Mouse (Mus musculus) retina, postnatal 1 day (tissue): Measurements from ENCODE around the gene Mnx1.
A peak's percentile ranks its signal among the peaks of the same experiment; 100 is the strongest.

Experiments used
- DNase-seq: peaks from one replicate; pipeline ENCODE4 v3.0.0-alpha.2; 2012

Mnx1 gene

DNA sequence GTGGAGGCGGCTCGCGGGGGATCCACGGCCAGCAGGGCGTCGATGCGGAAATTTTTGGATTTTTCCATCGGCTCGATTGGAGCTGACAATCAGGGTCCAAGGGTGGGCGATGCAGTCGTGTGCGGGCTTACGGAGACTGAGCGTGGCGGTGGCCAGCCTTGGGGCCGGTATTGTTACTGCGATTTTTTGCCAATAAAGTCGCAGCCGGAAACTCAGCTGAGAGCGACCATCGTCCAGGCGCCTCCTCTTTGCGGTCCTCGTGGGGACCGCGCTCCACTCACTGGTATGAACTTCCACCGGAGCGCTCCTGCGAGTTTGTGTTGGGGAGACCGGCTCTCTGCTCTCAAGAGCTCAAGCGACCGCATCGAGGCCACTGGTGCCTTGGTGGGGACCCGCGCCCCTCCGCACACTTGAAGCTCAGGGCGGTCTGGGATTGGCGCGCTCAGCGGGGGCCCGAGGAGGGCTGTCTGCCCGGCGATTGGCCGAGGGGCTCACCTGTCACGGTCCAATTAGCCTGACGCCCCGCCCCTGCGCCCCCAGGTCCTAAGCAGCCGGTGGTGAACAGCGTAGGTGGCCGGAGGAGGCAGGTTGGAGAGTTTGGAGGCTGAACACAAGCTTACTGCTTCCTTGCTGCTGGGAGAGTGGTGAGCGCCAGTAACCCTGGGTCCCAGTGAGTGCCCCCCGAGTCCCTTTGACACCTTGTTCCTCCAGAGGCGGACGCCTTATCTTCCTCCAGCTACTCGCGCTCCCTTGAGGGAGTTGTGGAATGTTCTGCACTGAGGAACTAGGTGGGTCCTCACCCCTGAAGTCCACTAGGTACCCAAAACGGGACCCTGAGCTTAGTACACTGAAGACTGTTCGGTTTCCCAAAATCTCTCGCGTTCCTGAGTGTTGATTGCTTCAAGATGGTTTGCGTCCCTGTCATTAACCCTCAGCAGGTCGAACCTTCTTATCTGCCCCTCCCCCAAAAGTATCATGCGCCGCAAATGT is at the start of gene Mnx1:
Gene Mnx1 (minus strand): TSS at position 263 of the 990 bp plus-strand sequence.
- peak; percentile 59 for DNase-seq

DNA sequence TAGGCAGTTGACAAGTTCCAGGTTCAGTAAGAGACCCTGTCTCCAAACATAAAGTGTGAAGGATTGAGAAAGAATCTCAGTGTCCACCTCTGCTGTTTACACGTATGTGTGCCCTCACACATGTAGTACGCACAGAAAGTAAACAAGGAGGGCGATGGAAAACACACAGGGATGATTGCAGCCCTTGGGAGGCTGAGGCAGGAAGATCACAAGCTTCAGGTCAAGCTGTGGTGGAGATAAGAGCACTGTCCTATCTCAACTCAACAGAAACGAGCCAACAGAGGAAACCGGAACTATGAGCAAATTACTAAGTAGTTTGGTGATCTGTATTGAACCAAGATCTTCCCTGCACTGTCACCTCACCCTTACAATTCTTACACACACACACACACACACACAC is 38.2 kb upstream of the Mnx1 start:
- DNase-seq: no peak

DNA sequence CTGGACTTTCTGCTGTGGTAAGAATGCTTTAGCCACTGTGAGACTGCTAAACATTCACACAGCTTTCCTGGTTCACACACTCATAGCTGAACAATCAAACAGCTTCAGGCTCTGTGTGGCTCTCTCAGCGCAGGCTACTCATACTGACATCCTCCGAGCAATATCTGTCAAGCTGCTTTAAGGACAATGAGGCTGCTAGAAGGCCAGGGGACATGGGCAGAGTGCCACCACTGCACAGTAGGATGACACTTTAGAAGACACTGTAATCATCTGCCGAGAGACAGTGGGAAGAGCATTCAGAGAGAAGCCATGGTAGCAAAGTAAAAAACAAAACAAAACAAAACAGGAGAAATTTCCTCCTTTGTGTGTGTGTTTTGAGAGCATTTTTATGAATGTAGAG is 37.6 kb upstream of the Mnx1 start:
- DNase-seq: peak; percentile 7

DNA sequence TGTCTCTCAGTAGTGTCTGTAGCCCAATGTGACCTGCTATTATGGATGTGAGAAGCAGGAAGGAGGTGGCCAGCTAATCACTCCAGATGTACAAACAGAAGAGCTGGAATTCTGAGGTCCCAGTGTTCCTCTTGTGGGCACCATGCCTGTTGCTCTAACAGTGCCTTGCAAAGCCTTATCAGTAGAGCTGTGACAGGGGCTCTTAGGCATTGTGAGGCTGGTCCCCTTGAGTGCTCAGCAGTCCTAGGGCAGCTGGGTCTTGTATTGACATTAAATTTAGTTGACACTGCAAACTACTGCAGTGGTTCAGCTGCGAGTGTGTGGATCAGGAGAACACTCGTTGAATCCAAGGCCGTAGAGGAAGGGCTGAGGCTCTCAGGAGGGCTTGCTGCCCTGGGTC is 28.7 kb upstream of the Mnx1 start:
- DNase-seq: no peak

DNA sequence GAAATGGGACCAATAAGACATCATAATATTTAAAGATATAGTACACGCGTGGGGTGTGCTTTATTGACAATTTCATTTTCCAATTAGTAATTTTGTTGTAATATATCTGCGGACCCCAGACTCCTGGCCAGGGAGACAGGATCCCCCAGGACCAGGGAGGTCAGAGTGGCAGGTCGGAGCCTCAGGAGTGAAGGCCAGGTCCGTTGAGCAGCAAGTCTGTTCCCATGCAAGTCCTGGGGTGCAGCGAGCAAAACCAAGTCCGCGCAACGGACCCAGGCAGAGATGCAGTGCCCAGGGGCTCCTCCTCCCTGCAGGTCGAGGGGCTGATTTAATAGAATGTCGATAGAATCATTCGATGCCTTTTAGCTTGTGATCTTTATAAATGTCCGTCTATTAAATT is 9.1 kb upstream of the Mnx1 start:
- DNase-seq: no peak

DNA sequence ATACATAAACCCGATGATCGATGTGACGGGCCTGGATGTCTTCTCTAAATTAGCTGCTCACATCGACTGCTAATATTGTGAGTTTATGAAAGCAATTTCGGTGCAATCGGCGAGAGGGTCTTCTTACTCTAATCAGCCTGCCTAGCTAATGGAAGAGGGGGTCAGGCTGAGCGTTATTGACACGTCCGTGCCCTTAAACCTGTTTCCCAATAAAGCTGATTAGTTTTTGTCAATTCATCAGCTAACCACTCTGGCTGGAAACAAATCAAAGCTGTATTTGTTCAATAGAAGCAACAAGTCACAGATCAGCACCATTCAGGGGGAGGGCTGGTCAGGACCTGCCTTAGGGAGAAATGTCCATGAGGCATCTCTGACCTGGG is 7.7 kb upstream of the Mnx1 start:
- DNase-seq: no peak

DNA sequence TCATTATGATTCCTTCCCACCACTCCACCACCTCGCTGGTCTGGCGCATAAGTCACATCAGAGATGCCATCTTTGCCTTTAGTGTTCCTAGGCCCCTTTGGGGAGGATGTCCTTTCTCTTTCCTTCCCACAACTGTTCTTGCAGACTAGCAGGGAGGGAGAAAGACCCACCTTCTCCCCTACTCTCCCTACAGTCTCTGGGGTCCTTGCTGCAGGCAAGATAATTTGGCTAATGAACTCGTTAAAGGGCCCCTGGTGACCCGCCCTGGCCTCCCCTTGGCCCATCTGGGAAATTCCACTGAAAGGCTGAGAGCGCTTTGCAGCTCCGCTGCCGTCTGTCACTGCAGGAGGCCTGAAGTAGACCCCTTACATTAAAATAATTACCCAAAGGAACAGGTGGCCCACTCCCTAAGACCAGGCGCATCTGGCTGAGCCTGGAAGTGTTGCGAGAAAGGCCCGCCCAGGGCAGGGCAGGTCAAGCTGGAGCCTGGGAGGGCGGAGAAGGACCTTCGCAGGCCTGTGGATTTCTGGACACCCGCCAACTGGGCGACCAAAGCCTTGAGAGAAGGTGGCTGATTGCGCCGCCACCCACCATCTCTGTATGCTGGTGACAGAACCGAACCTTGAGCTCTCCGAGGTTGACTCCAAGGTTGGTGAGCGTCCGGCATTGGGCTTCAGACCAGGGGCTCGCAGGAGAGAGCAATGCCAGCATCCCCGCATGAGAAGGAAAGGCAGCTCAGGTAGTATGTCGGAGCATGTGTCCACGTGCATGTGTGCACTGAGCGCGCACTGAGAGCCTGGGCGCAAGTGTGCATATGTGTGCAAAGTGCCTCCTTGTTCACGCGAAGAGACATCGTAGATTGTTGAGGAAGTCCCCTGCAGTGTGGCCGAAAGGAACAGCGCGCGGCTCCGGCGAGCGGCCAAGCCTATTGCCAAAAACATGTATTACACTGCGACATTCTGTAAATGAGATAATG is 7.0 kb upstream of the Mnx1 start:
- DNase-seq: peak; percentile 54

DNA sequence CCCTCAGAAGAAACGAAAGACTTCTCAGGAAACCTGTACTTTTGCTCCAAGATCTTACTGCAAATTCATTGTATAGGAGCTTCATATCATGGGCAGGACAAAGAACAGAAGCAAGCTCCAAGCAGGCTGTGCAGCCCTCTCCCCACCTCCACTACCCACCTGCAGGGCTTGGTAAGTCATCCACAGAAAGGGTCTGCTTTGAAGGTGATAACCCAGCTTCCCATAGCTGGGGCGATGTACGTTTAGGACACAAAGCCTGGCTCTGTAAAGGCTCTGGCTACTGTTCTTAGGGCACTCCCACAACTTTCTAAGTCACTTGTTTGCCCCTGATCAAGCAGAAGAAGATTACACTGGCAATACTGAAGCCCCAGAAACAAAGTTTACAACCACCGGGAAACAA is 5.5 kb upstream of the Mnx1 start:
- DNase-seq: no peak

DNA sequence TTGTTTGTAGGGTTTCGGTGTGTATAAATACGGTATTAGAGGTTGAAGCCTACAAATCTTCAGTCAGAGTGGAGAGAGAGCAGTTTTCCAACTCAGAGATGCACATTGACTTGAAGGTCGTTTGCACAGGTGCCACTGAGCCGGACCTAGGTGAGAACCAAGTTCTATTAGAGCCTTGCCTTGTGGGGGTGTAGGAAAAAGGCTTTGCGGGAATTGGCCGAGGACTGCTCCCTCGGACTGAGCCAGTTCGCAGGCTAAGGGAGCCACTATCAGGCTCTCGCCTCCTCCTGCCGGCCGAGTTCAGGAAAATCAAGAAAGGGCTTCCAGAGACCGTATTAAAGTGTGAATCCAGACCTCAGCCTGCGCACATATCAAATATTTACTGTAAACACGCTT is 926 bp upstream of the Mnx1 start:
- DNase-seq: peak; percentile 69

DNA sequence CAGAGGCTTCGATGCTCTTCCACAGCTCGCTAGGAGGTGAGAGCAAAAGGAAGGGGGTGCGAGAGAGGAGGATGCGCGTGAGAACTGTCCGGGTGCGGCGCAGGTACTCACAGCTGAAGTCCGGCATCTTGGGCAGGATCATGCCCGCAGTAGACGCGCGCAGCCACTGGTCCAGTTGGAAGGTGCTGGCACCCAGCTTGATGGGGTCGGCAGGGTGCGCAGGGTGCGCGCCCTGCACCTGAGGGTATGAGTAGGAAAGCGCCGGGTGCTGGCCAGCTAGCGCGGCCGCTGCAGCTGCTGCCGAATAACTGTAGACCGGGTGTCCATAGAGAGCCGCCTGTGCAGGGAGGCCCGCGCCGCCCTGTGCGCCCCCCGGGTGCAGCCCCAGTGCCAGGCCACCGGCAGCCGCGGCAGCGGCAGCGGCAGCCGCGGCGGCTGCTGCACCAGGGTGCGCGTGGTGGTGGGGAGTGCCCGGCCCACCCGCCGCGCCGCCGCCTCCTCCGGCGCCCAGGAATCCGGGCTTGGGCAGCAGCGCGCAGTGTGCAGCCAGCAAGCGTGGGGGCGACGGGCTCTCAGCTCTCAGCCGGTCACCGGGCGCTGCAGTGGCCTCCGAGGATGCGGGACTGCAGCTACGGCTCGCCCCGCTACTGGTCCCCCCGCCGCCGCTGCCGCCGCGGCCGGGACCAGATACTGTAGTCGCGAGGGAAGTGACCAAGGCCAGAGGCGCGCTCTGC is 629 bp downstream of the Mnx1 start:
- DNase-seq: no peak

DNA sequence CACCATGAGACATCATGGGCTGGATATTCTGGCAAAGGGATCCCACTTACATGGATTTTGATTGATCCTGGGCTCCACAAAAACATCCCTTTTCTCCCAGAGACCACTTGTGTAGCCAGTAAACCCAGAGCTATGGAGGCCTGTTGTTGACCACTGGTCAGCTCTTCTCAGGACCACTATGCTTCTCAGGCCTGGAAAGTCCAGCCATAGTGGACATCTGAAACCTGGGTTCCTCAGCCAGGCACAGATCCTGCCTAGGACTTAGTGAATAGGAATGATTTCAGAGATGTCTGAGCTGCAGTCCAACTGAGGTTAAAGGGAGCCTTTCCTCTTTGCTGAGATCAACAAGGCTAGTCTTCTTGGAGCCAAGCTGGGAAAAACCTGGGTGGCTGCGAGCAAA is 2.2 kb downstream of the Mnx1 start:
- no peak for DNase-seq

DNA sequence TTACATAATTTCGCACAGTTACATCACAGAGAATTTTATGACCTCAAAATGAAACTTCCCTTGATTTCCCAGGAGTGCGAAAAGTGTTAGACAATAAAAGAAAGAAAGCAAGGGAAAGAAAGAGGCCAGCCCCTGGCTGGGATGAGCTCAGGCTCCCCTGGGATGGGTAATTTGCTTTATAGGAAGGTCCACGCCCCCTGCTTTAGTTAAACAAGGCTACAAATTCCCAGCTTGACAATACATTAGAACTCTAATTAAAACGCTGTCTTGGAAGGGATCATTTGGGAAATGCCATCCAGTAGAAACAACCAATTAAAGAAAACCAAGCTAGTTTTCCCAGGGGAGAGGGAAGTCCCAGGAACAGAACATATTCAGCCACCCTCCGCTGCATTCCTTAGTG is 2.7 kb downstream of the Mnx1 start:
- DNase-seq: no peak

DNA sequence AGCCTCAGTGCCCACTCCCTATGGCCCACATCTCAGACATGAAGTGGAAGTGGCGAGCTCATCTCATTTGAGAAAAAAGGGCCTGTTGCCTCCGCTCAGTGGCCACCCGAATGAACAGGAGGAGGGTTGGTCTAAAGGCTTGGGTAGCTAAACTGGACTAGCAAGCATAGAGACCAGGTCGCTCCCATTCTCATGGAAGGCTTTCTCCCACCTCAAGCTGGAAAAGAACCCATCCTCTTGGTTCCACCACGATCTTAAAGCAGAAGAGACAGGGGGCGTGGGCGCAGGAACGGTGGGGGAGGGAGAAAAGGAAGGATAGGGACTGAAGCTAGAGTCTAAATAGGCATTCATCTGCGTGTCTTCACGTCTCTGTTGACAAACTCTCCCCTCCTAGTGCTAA is 3.2 kb downstream of the Mnx1 start:
- DNase-seq: no peak

DNA sequence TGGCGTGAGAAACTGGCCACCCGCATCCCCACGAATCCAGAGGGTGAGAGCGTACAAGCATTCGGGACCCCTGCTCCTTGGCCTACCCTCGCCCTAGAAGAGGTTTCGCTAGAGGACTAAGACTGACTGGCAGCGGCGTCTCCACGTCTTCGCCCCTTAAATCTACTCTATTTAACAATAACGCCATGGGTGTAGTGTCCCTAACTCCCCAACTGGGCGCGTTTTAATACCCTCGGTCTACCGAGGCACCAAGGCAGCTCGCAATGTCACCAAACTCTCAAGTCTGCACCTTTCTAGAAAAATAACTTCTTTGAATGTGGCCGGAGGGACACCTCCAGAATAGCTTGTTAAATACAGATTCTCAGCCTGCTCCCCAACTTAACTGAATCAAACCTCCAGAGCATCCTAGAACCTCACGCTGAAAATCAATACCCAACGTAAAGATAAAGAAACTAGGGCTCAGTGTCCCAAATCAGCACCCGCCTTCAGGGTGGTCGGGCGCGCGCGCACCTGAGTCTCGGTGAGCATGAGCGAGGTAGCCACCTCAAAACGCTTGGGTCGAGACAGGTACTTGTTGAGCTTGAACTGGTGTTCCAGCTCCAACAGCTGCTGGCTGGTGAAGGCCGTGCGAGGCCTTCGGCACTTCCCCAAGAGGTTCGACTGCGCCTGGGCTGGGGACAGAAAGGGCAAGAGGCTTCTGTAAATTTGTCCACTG is 3.9 kb downstream of the Mnx1 start:
- DNase-seq: no peak

DNA sequence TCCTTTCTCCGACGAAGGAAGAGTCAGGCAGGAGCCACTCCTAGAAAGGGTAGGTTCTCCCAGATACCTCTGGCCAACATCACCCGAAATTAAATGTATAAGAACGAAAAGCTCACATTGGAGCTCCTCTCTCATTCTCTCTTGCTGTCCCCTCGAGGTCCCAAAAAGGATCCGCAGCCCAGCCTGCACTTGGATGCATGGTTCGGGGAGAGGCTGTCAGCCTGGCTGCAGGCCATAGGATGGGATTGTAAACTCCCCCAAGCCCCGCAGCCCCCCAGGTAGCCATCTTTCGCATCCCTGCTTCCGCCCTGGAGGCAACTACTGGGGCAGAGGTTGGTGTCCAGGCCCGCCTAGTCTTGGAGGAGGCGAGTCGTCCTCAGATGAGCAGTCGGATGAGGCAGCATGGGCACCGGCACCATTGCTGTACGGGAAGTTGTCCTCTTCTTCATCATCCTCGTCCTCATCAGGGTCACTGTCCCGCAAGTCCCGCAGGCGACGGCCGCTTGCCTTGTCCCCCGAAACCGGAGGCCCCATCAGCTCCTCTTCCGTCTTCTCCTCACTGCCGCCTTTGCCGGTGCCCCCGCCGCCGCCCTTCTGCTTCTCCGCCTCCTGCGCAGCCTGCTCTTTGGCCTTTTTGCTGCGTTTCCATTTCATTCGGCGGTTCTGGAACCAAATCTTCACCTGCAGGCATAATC is 4.6 kb downstream of the Mnx1 start:
- no peak for DNase-seq

DNA sequence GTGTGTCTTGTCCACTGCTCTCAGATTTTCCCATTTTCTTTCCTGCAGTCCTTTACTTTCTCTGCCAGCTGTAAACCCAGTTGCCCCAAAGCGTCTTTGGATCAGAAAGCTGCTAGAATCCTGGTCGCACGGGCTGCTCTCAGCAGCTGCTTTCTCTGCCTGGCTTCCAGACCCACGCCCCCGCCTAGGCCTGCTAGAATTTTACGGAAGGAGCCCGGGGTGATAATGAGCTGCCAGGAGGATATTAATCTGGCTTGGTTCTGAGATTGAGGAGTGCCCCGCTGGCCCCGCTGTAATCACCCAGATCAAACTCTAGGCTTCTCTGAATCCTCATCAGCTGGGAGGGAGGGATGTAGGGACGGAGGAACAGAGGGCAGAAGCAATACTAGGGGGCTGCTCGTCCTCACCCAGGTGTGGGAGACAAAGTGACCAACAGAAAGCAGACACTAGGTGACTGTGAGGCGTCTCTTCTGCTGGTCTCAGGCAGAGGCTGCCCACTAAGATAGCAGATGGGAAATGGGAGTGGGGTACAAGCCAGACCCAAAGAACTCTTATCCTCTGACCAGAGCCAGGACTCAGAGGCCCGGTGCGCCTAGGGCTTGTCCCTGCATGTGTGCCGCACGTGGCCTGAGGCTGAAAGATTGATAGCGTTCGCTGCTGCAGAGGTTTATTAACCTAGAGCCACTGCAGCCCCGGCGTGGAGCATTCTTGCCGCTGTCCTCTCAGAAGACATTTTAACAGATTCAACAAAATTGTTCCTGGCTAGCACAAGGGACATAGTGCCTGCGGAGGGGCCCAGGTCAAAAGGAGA is 6.2 kb downstream of the Mnx1 start:
- peak; percentile 61 for DNase-seq

DNA sequence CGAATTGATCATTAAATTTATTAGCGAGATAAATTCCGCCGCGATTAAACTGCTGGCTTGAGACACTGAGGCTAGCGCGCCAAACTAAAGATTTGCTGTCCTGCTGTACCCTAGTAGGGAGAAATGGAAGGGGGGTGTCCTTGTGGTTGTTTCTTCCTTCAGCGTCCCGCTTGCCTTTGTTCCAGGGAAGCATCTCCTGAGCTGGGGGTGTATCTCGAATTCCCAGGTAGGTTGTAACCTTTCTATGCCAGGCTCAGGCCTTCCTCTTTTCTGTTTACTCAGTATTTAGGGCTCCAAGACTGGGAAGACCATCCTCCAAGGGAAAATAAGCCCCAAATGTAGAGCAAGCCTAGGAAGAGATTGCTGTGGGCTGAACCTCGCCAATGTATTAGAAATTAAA is 6.9 kb downstream of the Mnx1 start:
- no peak for DNase-seq

DNA sequence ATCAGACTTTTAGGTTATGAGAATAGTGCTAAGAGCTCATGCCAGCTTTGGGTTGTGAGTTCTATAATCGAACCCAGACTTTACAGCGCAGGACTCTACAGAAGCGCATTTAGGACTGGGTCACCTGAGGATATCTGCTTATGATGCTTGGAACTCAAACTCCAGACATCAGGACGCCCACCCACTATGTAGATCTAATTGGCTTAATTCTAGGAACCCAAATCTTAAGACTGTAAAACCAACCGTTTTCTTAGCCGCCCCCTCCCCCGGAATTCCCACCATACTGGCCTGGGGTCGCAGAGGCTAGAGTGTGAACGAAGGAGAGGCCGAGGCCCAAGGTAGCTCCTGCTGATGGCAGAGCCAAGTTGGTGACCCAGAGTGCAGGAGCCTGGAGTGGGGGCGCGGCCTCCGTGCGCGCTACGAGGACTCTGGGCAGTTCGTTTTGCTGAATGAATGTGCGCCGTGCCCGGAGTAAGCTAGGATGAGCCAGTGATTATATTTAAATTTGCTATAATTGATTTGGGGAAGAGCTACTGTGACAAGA is 7.3 kb downstream of the Mnx1 start:
- no peak for DNase-seq

DNA sequence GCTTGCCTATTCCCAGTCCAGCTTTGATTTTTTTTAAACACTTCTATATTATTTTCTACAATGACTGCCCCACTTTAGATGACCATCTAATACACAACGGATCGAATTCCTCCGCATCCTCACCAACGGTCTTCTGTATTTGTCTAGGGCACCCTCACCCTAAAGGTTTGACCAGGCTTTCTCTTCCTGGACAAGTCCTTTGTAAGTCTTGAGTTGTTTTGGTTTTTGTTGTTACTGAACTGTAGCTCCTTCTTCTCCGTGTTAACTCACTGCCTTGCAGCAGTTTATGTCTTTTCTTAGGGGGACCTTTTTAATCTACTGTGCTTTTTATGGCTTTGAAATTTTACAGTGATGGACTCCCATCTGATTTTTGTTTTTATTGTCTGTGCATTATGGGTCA is 8.0 kb downstream of the Mnx1 start:
- no peak for DNase-seq

DNA sequence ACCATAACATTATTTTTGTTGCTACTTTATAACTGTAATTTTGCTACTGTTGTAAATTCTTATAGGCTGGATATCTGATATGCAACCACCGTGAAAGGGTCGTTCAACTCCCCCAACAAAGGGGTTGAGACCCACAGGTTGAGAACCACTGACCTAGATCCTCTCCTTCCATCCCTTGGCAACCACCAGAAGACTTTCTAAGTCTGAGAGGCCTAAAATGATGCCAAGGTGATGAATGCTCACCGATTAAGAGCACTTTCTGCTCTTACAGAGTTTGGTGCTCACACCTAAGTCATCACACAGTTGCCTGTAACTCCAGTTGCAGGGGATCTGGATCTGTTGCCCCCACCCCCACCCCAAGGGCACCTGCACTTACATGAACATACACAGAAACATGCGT is 8.8 kb downstream of the Mnx1 start:
- DNase-seq: no peak
